Mouse (Mus musculus) liver (tissue): Measurements from ENCODE around the gene Arhgef28.

ENCODE experiments used
- DNase-seq: peaks from one replicate; pipeline ENCODE4 v3.0.0-alpha.2; 2020; ENCODE audit warnings: mixed read lengths

Arhgef28 gene

DNA sequence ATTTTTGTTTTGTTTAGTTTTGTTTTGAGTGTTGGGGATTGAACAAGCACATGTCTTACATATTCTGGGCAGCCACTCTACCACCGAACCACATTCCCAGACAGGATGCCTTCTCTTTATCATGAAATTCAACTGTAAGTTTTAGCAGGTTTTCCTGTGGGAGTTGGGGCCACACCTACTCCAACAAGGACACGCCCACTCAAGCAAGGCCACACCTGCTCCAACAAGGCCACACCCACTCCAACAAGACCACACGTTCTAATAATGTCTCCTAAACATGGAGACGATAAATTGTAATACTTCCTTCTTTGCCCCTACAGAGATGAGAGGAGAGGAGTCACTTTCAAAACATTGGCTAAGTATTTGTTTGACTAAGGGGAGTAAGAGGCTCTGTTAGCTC is 197.2 kb downstream of the Arhgef28 start:
- no peak for DNase-seq

DNA sequence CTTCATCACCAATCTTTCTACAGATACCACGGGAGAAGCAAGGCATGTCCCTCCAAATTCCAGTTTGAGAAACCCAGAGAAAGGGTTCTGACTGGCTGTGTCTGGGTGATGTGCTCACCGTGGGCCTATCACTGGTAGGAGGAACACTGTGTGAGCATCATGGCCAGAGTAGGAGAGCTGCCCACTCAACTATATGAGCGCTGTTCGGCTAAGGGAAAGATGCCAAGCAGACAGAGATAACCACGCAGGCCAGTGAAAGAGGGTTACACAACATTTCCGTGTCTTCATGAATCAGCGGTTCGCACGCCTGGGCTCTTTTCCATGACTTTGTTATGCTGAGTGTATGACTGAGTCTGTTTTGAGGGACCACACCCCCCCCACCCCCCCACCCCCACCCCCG is 197.7 kb downstream of the Arhgef28 start:
- no peak for DNase-seq

DNA sequence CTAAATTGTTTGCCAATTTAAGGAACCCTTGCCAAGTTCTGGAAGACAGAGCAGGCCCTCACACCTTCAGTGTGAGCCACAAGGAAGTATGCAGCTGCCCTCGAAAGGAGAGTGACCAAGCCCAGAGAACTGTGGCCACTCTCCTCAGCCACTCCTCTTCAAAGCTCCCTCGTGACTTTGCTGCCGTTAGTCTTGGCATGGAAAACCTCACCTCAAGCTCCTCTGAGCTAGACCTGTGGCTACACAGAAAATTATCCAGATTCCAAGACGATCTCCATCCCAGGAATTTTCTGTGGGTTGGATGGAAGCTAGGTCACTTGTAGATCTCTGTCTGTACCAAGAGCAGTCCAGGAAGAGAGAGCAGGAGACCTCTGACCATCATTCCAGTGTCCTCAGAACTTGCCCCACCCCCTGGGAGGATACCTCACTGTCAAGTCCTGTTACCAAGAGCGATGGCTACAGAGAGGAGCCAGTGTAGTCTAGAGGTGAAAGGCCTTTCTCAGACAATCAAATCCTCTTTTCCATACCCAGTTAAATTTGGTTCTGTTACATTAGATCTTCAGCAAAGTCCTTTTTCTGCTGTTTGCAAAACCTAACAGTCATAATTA is 200.5 kb downstream of the Arhgef28 start:
- DNase-seq, result no peak

DNA sequence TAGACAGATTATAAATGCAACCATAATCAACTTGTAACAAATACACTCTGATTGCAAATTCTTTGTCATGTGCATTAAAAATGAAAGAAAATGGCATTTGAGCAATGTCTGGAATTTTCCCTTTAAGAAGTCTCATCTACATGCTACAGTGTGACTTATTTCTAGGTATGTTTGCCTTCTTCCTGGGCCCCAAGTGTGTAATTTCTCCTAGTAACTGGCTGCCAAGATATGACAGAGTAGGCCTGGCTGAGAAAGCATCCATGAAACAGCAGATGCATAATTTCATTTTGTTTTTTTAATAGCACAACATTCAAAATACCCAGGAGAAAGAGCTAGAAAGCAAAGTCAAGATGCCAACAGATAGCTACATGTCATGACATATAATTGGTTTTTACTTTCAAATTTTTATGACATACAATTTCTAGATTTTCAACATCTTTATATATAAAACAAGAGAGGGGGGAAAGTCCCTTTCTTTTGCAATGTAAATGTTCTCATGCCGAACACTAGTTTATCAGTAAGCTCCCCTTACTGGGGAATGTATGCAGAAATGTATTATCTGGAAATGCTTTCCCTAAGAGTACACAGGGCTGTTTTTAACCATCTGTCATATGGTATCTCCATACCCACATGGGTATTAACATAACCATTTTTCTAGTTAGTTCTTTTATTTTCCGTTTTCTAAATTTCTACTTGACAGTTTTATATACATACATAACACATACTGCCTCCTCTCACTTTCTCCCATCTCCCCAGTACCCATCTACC is 201.4 kb downstream of the Arhgef28 start:
- DNase-seq, result no peak

DNA sequence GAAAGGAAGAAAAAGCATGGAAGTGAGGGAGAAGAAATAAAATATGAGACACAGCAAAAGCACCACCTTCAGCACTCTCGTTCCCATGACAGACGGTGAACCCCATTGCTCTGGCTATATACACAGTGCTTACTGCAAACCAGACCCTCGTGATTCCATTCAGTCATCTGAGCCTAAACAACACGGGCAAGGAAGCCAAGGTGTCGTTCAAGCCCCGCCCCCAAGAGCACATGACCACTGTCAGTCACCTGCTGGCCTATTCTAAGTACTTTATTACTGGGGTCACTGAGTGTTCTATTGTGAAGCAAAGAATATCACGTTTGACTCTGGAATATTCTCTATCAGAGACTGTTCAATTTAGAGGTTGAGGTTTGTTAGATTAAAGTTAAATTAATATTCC is 202.5 kb downstream of the Arhgef28 start:
- no peak for DNase-seq

DNA sequence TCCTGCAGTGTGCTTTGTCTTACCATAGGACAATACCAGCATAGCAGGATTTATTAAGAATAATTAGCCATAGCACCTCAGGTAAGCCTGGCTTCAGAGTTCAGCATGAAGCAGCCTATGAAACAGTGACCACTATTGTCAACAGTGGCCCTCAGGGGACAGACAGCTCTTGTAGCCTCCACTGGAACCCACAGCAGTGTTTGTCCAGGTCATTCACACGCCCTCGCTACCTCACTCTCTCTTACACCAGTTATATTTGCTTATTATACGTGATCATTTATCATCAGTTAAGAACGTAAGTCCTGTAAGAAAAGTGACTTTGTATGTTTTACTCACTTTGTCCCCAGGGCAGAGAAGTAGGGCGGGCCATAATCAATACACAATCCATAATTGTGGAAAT is 203.6 kb downstream of the Arhgef28 start:
- DNase-seq, result no peak

DNA sequence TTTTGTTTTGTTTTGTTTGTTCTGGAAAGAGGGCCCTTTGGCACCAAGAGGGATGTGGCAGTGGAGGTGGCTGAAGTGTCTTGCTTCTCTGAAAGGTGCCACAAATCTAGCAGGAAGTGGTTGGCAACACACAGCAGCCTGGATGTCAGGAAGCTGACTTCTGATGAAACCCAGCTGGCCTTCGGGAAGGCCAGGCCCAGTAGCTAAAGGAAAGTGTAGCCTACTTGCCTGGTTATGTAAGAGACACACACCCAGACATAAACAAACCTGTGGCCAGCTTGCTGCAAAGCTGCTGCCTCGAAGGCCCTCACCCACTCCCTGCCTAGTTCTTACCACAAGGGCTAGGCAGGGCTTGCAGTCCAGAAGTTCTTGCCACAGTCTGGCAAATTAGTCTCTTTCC is 204.1 kb downstream of the Arhgef28 start:
- DNase-seq, result no peak

DNA sequence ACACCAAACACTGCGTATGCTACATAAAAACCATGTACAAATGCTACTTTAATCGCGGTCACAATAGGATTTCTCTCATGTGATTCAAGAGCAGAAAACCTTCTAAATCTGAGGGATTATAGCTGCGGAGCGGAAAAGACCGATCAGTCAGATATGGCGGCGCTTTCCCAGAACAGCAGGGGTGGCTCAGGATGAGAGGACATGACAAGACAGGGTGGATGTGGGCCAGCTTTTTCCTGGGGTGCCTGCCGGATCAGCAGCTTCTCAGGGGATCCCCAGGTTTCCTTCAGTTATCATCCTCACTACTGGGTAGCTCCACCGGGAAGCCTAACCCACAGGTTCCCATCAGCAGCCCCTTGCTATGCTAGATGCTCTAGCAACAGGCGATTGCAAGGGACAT is 204.5 kb downstream of the Arhgef28 start:
- DNase-seq, result no peak

DNA sequence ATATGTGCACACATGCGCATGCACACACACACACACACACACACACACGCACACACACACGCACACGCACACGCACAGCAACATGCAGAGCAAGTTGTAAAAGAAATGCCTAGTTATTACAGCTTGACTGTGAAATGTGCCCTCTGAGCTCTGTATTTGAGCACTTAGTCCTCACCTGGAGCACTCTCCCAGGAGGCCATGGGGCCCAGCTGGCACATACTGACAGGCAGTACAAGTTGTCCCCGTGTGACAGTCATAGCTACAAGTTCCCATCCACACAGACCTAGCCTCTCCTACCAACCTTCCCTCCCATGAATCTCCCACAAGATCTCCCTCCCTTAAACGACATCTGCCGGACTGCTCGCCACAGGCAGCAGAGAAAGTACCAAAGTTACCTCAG is 205.4 kb downstream of the Arhgef28 start:
- no peak for DNase-seq

DNA sequence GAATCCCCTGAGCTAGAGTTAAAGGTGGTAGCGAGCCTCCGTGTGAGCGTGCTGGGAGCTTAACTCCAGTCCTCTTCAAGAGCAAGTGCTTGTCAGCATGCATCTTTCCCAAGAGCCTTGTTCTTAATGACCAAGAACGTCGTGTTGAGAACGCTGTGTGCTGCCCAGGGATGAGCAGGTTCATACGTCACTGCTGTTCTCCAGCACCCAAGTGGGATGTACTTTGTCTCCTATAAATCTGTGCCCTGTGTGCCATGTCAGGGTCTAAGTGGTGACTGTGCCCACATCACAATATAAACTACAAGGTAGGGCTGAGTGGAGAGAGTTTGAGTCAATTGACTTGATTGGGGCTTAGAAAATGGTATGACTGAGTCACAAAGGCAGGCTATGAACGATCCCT is 207.1 kb downstream of the Arhgef28 start:
- DNase-seq, result no peak

DNA sequence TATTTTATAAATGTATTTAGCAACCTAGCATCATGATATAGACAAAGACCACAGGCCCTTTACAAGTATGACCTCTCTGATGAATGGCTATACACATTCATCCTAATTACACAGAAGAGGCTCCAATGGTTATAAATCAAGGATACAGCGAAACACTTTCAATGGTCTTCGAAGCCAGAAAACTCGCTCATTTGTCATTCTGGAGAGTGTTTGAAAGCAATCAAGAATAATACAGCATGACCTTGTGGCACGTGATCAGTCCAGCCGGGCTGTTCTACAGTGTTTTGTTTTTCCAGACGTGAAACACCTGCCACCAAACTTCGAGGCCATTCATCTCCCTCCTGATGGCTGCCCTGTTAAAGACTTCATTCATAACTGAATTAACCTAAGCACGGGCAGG is 207.7 kb downstream of the Arhgef28 start:
- DNase-seq, result no peak

DNA sequence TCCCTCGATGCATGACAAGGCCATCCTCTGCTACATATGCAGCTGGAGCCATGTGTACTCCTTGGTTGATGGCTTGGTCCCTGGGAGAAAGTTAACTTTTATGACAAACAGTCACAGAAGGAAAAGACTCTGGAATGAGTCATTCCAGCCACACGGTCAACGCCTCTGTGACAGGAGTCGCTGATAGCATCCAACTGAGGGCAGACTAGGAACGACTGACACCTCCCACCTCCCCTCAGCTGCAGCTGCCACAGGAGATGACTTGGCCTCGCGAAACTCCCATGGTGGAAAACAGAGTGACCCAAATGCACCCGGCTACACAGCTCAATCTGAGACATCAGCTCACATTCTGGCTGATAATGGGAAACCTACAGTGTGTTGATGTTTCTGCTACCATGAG is 215.3 kb downstream of the Arhgef28 start:
- DNase-seq, result no peak

DNA sequence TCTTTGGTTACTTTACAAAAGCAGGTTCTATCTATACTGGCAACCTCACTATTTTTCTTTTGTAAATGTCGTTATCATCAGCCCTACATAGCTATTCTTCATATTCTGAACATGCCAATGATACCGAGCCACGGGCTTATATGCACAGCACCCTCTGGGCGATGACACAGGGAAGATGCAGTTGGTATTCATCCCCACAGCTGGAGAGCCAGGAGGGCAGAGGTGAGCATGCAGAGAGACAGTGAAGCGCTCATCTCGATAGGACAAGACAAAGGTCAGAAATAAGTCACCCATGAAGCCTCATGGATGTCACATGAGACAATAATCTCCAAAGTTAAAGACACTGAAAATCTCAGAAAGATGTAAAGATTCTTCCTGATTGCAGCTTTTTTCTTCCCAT is 217.4 kb downstream of the Arhgef28 start:
- DNase-seq, result no peak

DNA sequence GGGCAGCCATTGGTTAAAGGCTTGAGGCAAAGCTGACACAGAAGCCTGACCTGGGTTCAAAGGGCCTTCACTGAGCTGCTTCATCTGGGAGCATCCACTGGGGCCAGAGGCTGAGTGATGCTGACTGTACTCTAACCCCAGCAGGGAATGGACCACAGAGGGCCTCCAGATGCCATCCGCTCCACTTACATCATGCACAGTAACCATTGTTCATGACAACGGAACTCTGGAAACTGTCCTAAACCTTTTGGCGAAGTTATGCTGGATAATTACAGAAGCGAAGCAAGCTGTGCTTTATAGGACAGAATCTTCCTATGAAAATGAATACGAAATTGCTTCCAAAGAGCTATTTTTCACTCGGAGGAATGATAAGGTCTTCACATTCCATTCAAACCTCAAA is 219.5 kb downstream of the Arhgef28 start:
- no peak for DNase-seq

DNA sequence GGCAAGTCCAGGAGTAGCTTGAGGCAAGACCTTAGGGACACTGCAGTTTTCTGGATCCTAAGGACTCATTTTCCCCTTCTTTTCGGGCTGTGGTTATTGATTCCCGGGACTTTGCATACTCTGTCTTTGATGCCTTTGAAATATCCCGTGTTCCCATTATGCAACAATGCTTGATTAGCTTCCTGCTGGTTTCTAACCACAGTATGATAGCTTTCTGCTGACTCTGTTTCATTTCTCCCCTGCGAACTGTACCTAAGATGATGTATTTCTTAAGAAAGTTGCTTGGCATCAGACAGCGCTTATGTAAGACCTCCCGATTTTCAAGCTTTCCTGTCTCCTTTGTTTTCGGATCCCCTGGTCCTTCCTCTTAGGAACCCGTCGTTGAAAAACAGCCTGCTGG is 229.1 kb downstream of the Arhgef28 start:
- no peak for DNase-seq

DNA sequence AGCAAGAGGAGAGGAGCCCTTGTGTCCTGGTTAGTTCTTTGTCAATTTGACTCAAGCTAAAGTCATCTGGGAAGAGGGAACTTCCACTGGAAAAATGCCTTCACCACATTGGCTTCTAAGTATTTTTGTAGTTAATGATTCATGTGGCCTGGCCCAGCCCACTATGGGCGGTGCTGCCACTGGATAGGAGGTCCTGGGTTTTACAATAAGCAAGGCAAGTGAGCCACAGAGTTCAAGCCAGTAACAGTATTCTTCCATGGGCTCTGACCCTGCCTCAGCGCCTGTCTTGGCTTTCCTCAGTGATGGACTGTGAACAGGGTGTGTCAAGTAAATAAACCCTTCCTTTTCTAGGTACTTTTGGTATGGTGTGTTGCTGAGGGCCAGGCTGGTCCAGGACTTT is 229.6 kb downstream of the Arhgef28 start:
- DNase-seq, result no peak

DNA sequence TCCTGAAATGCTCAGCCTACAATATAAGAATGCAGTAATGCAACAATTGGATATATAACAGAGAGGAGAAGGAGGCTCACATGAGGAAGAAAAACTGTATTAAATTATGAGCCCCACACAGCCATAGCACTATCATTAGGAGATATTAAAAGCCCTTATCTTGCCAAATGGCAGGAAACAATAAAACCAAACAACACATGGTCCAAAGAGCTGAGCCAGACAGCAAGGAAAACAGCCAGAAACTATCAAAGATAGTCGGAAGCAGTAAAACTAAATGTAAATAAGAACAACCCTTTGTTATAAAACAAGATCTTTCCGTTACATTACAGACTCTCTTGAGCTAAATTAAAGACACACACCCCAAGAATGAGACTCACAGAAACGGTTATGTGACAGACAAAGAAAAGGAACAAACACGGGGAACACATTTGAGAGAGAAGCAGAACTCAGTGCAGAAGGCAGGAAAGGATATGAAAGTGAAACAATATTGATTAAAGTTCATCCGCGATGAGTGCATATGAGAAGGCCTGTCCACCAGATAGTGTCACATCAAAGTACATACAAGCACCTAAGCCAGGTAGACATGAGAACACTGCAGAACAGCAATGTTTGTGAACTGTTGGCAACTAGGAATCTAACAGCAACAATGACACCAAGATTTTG is 231.6 kb downstream of the Arhgef28 start:
- DNase-seq, result no peak

DNA sequence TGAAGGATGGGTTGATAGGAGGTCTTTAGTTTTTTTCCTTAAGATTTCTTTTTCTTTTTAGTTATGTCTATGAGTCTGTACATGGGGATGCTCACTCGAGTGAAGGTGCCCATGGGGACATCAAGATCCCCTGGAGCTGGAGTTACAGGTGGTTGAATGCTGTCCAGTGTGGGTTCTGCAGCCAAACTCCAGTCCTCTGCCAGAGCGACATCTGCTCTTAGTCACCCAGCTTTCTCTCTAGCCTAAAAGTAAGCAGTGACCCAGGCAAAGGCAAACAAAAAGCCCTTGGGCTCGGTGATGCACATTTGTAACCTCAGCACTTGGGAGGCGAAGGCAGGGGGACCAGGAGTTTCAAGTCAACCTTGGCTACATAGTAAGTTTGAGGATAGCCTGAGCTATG is 232.3 kb downstream of the Arhgef28 start:
- no peak for DNase-seq

DNA sequence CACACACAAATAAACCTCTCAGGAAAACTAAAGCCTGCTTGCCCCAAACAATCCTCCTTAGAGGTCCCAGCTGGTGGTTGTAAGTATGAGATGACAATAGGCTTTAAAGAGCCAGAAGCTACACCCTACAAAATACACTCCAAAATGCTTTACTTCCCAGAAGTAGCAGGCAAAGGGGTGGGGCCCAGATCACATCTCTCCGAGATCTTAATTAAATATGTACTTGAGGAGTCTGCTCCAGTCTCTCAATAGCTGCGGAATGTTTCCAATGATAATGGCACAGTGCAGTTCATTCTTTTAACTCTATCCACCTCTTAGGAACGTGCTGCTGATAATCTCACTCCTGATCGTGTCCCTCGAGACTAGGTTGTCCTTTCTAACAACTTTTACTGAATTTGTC is 240.2 kb downstream of the Arhgef28 start:
- no peak for DNase-seq

DNA sequence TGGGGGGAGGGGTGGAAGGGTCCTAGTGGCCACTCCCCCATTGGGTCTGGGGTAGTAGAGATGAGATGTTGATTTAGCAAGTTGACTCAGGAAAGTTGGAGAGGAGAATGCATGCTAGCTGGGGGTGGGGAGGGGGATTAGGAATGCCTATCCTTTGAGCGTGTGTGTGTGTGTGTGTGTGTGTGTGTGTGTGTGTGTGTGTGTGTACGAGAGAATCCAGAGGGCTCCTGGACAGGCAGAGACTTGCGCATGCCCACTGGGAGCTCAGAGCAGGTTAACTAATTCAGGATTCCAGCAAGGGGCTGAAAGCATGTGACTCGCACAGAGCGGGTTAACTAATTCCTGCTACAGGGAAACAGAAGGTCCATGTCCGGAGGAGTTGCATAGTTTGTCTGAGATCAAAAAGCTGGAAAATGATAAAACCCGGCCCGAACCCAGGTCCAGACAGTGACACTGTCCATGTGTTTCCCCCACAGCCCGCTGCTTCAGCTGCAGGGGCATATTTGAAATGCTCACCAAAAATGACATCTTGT is 241.3 kb downstream of the Arhgef28 start:
- DNase-seq, result no peak

DNA sequence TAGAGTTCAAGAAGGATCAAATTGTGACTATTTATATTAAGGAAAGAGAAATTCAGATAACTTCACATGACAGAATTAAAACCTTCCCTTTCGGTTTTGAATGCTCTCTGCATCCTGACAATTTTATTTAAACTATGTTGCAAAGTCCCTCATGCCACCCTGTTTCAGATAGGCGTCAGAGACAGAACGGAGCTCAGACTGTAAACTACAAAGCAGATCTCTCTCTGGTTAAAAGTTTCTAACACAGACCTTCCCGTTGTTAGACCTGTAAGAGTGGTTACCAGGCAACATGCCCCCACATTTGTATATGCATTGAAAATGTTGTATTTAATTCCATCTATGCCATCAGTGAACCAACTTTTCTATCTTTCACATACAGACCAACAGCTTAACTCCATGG is 246.1 kb downstream of the Arhgef28 start:
- DNase-seq, result no peak

DNA sequence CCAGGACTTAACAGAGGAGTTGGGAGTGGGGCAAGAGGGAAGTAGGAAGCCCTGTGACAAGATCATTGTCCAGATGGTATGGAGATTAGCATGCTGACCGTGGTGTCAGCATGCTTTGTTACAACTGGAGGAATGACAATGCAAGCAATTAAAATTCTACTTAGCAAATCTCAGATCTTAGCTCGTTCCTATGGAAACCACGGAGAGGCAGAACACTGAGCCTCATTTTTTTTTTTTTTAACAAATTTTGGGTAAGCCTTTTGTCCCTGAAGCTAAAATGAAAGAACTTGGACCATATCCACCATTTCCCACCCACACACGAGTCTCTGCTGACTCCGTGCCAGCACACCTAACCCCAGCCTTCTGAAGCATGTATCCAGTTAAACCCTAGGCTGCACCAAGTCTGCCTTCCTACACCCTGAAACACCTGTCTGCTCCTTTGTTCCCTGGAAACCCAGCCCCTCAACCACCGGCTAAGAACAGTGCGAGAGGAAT is 246.8 kb downstream of the Arhgef28 start:
- no peak for DNase-seq

DNA sequence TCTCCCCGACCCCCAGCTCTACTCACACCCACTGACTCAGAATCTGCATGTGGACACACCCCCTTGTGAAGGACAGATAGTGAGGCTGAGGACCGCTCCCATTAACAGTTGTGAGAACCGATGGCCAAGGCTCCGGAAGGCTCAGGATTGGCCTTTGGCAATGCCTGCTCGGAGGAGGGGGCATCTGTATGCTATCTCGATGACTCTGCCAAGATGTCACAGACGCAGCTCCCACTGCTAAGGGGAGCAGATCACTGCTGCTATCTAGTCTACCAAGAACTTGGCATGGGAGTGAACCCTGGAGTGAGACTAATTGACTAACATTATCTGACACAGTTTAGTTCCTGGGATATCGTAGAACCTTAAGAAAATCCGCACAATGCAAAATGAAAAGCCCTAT is 250.5 kb downstream of the Arhgef28 start:
- no peak for DNase-seq

DNA sequence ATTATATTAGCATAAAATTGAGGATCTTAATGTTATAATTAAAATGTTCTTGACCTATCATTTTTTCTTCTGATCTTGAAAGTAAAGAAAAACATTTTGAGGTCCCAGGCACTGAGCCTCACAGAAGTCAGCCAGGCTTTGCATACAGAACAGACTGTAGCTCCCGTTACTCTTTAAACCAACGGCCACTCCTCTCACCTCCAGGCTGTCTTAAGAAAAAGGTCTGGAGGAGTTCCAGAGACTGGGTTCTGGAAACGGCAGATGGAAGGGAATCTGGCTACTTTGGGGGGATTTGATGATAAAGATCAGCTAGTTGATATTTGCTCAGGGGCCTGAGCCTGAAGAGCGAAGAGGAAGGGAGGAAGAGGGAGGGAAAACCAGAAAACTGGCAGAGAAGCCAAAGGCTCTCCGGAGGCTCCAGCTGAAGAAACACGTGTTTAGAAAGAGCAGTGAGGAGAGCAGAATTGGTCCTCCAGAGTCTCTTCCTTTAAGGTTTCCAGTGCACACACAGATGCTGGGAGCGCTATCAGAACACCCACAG is 251.2 kb downstream of the Arhgef28 start:
- DNase-seq, result no peak
